Mouse (Mus musculus) MEL (cell line): Measurements from ENCODE around the gene Rgs6. TPM values are rescaled to one million over a fixed set of nuclear protein-coding genes. Genes with fewer than 3 reads are reported as not detected.

Source experiments
- DNase-seq: peaks from one replicate; pipeline ENCODE4 v3.0.0; 2011; ENCODE audit warnings: low read depth, low spot score
- H3K27ac ChIP-seq: 2 replicates; pipeline ENCODE4 v1.5.1; 2012; ENCODE audit warnings: low read depth, mild to moderate bottlenecking, control low read depth, low read length, moderate library complexity; ENCODE audit not compliant: control insufficient read depth
- H3K27me3 ChIP-seq, 2 experiments: fragments of 150-350 bp in 1 of 2; sonication (generic) in 1 of 2; 2 replicates each; pipeline ENCODE4 v1.6.1; 2012; ENCODE audit warnings: low read length in 2 of 2, mild to moderate bottlenecking in 2 of 2, improper control_type of control experiment in 1 of 2, moderate library complexity in 1 of 2; ENCODE audit not compliant: insufficient read depth in 2 of 2, control insufficient read depth in 1 of 2
- H3K36me3 ChIP-seq, 2 experiments: 2 replicates each; pipeline ENCODE4 v1.6.1; 2012 to 2014; ENCODE audit warnings: low read length in 2 of 2, improper control_type of control experiment in 1 of 2, inconsistent platforms in 1 of 2, mild to moderate bottlenecking in 1 of 2; ENCODE audit not compliant: insufficient read depth in 2 of 2, control insufficient read depth in 1 of 2
- H3K4me1 ChIP-seq, 2 experiments: fragments of 150-350 bp in 1 of 2; sonication (generic) in 1 of 2; 2 replicates each; pipeline ENCODE4 v1.6.1; 2012; ENCODE audit warnings: low read length in 2 of 2, improper control_type of control experiment in 1 of 2, mild to moderate bottlenecking in 1 of 2; ENCODE audit not compliant: insufficient read depth in 2 of 2, control insufficient read depth in 1 of 2
- H3K4me3 ChIP-seq, 2 experiments: fragments of 150-350 bp in 1 of 2; sonication (generic) in 1 of 2; 2 replicates each; pipeline ENCODE4 v1.5.1; 2012; ENCODE audit warnings: low read depth in 2 of 2, low read length in 2 of 2, mild to moderate bottlenecking in 2 of 2, moderate library complexity in 2 of 2, control low read depth in 1 of 2, improper control_type of control experiment in 1 of 2; ENCODE audit not compliant: control insufficient read depth in 1 of 2, insufficient read depth in 1 of 2
- H3K79me2 ChIP-seq: 2 replicates; pipeline ENCODE4 v1.6.1; 2012; ENCODE audit warnings: mild to moderate bottlenecking, low read length, moderate library complexity; ENCODE audit not compliant: control insufficient read depth, poor library complexity, insufficient read depth
- H3K9ac ChIP-seq: 2 replicates; pipeline ENCODE4 v1.6.1; 2012; ENCODE audit warnings: low read depth, mild to moderate bottlenecking, control low read depth, low read length, moderate library complexity; ENCODE audit not compliant: control insufficient read depth, poor library complexity, severe bottlenecking
- H3K9me3 ChIP-seq: fragments of 150-350 bp; sonication (generic); replicated peaks from 2 replicates; pipeline ENCODE4 v1.6.1; 2012; ENCODE audit warnings: mild to moderate bottlenecking, low read length, improper control_type of control experiment, moderate library complexity; ENCODE audit not compliant: insufficient read depth
- CHD1 ChIP-seq: IDR thresholded peaks from 2 replicates; pipeline ENCODE4 v1.6.1; 2012; ENCODE audit warnings: low read depth, mild to moderate bottlenecking, inconsistent platforms, low read length, improper control_type of control experiment
- CHD2 ChIP-seq: IDR thresholded peaks from 2 replicates; pipeline ENCODE4 v1.6.1; 2011; ENCODE audit warnings: low read length, improper control_type of control experiment
- CTCF ChIP-seq, 3 experiments: IDR thresholded peaks in 2 of 3; conservative IDR thresholded peaks in 1 of 3; 2 replicates each; pipeline ENCODE4 v1.5.1; 2011 to 2012; ENCODE audit warnings: low read length in 3 of 3, low read depth in 2 of 3, mild to moderate bottlenecking in 2 of 3, improper control_type of control experiment in 1 of 3, inconsistent platforms in 1 of 3, mixed read lengths in 1 of 3, moderate library complexity in 1 of 3; ENCODE audit not compliant: control insufficient read depth in 1 of 3, insufficient read depth in 1 of 3, poor library complexity in 1 of 3, severe bottlenecking in 1 of 3
- E2F4 ChIP-seq: IDR thresholded peaks from 2 replicates; pipeline ENCODE4 v1.6.1; 2011; ENCODE audit warnings: low read depth, low read length, improper control_type of control experiment, borderline replicate concordance
- ELF1 ChIP-seq: IDR thresholded peaks from 2 replicates; pipeline ENCODE4 v1.6.1; 2014; ENCODE audit warnings: low read depth, mild to moderate bottlenecking, inconsistent platforms, low read length, improper control_type of control experiment, moderate library complexity
- EP300 ChIP-seq, 2 experiments: IDR thresholded peaks; 2 replicates each; pipeline ENCODE4 v1.6.1; 2011; ENCODE audit warnings: improper control_type of control experiment in 2 of 2, low read length in 2 of 2, low read depth in 1 of 2, mild to moderate bottlenecking in 1 of 2
- ETS1 ChIP-seq: IDR thresholded peaks from 2 replicates; pipeline ENCODE4 v1.6.1; 2012; ENCODE audit warnings: low read depth, mild to moderate bottlenecking, inconsistent platforms, low read length, improper control_type of control experiment, moderate library complexity
- GABPA ChIP-seq: IDR thresholded peaks from 2 replicates; pipeline ENCODE4 v1.6.1; 2012; ENCODE audit warnings: low read depth, mild to moderate bottlenecking, inconsistent platforms, low read length, improper control_type of control experiment, moderate library complexity
- GATA1 ChIP-seq: IDR thresholded peaks from 2 replicates; pipeline ENCODE4 v1.6.1; 2011; ENCODE audit warnings: low read depth, low read length, improper control_type of control experiment
- HCFC1 ChIP-seq: IDR thresholded peaks from 2 replicates; pipeline ENCODE4 v1.6.1; 2012; ENCODE audit warnings: low read depth, mild to moderate bottlenecking, inconsistent platforms, low read length, improper control_type of control experiment, moderate library complexity
- JUND ChIP-seq: IDR thresholded peaks from 2 replicates; pipeline ENCODE4 v1.6.1; 2011; ENCODE audit warnings: low read depth, mild to moderate bottlenecking, improper control_type of control experiment, low read length
- KAT2A ChIP-seq: conservative IDR thresholded peaks from 2 replicates; pipeline ENCODE4 v1.6.1; 2012; ENCODE audit warnings: low read depth, low read length, improper control_type of control experiment, inconsistent platforms
- MAFK ChIP-seq: IDR thresholded peaks from 2 replicates; pipeline ENCODE4 v1.6.1; 2011; ENCODE audit warnings: low read depth, mild to moderate bottlenecking, low read length, improper control_type of control experiment, borderline replicate concordance
- MAX ChIP-seq: IDR thresholded peaks from 2 replicates; pipeline ENCODE4 v1.6.1; 2011; ENCODE audit warnings: low read length, improper control_type of control experiment
- MAZ ChIP-seq: IDR thresholded peaks from 2 replicates; pipeline ENCODE4 v1.6.1; 2012; ENCODE audit warnings: low read depth, mild to moderate bottlenecking, inconsistent platforms, low read length, improper control_type of control experiment
- MYB ChIP-seq: IDR thresholded peaks from 2 replicates; pipeline ENCODE4 v1.6.1; 2011; ENCODE audit warnings: mild to moderate bottlenecking, low read depth, low read length, improper control_type of control experiment
- MYC ChIP-seq: IDR thresholded peaks from 2 replicates; pipeline ENCODE4 v1.6.1; 2011; ENCODE audit warnings: low read depth, mild to moderate bottlenecking, low read length, improper control_type of control experiment, moderate library complexity
- POLR2A ChIP-seq, 2 experiments: IDR thresholded peaks; 2 replicates each; pipeline ENCODE4 v1.6.1; 2011 to 2012; ENCODE audit warnings: low read length in 2 of 2, mild to moderate bottlenecking in 2 of 2, control low read depth in 1 of 2, improper control_type of control experiment in 1 of 2, low read depth in 1 of 2, moderate library complexity in 1 of 2; ENCODE audit not compliant: control insufficient read depth in 1 of 2, insufficient read depth in 1 of 2, poor library complexity in 1 of 2
- POLR2AphosphoS2 ChIP-seq: IDR thresholded peaks from 2 replicates; pipeline ENCODE4 v1.6.1; 2011; ENCODE audit warnings: low read length, improper control_type of control experiment
- POLR2AphosphoS5 ChIP-seq: IDR thresholded peaks from 2 replicates; pipeline ENCODE4 v1.6.1; 2012; ENCODE audit warnings: low read depth, borderline replicate concordance, mild to moderate bottlenecking, inconsistent platforms, low read length, moderate library complexity, mixed read lengths
- RCOR1 ChIP-seq: IDR thresholded peaks from 2 replicates; pipeline ENCODE4 v1.6.1; 2012; ENCODE audit warnings: low read depth, mild to moderate bottlenecking, inconsistent platforms, low read length, improper control_type of control experiment
- SMC3 ChIP-seq: IDR thresholded peaks from 2 replicates; pipeline ENCODE4 v1.6.1; 2011; ENCODE audit warnings: low read depth, low read length, improper control_type of control experiment
- TBP ChIP-seq: IDR thresholded peaks from 2 replicates; pipeline ENCODE4 v1.8.0; 2011; ENCODE audit warnings: low read depth, low read length, improper control_type of control experiment
- USF2 ChIP-seq, 2 experiments: IDR thresholded peaks; 2 replicates each; pipeline ENCODE4 v1.6.1; 2011 to 2012; ENCODE audit warnings: improper control_type of control experiment in 2 of 2, low read length in 2 of 2, borderline replicate concordance in 1 of 2, inconsistent platforms in 1 of 2, low read depth in 1 of 2, mild to moderate bottlenecking in 1 of 2; ENCODE audit not compliant: insufficient read depth in 1 of 2
- ZKSCAN1 ChIP-seq: IDR thresholded peaks from 2 replicates; pipeline ENCODE4 v1.6.1; 2012; ENCODE audit warnings: low read depth, mild to moderate bottlenecking, inconsistent platforms, low read length, improper control_type of control experiment, moderate library complexity
- ZMIZ1 ChIP-seq: IDR thresholded peaks from 2 replicates; pipeline ENCODE4 v1.6.1; 2012; ENCODE audit warnings: low read depth, mild to moderate bottlenecking, inconsistent platforms, low read length, improper control_type of control experiment, moderate library complexity
- ZNF384 ChIP-seq: IDR thresholded peaks from 2 replicates; pipeline ENCODE4 v1.6.1; 2012; ENCODE audit warnings: low read depth, mild to moderate bottlenecking, inconsistent platforms, low read length, improper control_type of control experiment
- polyA plus RNA-seq, 2 experiments: library from polyadenylated mRNA; stranded (reverse) in 1 of 2; unstranded in 1 of 2; fragments of >175 nt in 1 of 2; fragments of >200 nt in 1 of 2; gene quantifications; 2 replicates each; pipeline versions ENCODE4 v1.2.1 to v1.2.4; 2012; ENCODE audit warnings: low replicate concordance in 2 of 2, low read depth in 1 of 2; ENCODE audit not compliant: insufficient read length in 2 of 2, insufficient read depth in 1 of 2, missing spikeins in 1 of 2
- total RNA-seq: library from RNA; depleted of rRNA; stranded (reverse); fragments of 300-350 nt; gene quantifications from 2 replicates; pipeline ENCODE4 v1.2.3, GENCODE M21; 2012

Rgs6 gene
- total and polyA plus RNA-seq, 3 experiments: not detected

DNA sequence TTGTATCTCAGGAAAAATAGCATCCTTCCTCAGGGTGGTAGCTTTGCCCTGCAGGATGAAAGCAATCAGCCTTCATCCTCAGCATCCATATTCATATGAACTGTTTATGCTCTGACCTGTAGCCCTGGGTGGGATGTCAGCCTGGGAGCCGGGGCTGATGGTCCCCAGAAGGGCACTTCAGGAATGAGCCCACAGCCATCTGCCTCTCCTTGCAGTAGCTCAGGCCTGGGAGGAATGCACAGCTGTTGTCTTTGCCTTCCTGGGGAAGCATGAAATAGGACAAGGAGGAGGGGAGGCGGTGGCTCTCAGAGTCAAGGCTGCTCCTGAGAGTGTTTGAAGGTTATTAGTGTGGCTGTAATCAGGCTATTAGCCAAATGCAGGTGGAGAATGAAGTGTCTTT lies 590.7 kb downstream of the Rgs6 start:
- no peak overlapping the region for H3K27ac ChIP-seq
- H3K36me3 ChIP-seq: no peaks in the 10 kb centered on the region
- peaks cover 23 to 25% of the 10 kb centered on the region in 2 experiments for H3K27me3 ChIP-seq
- H3K4me1 ChIP-seq: no peaks in the 10 kb centered on the region; a peak in 1 of 4 replicates
- TF ChIP-seq CHD1: no peak
- no peak for TF ChIP-seq MAZ
- TF ChIP-seq ZMIZ1: no peak
- TF ChIP-seq GATA1: no peak
- TF ChIP-seq HCFC1: no peak
- TF ChIP-seq SMC3: no peak
- TF ChIP-seq MAFK: no peak
- no peak for TF ChIP-seq KAT2A
- TF ChIP-seq CHD2: no peak
- TF ChIP-seq ZKSCAN1: no peak
- TF ChIP-seq POLR2A (IDR thresholded peaks at IDR 0.05; ENCODE audit: control insufficient read depth in 1 of 2, insufficient read depth in 1 of 2, low read depth in 1 of 2, low read length in 2 of 2, poor library complexity in 1 of 2): no peak
- no peak for TF ChIP-seq ZNF384
- no peak for TF ChIP-seq EP300 (IDR thresholded peaks at IDR 0.05; ENCODE audit: low read depth in 1 of 2, low read length in 2 of 2)
- no peak for TF ChIP-seq E2F4
- TF ChIP-seq POLR2AphosphoS2: no peak
- no peak for TF ChIP-seq ELF1
- TF ChIP-seq POLR2AphosphoS5: no peak
- no peak for TF ChIP-seq USF2 (IDR thresholded peaks at IDR 0.05; ENCODE audit: borderline replicate concordance in 1 of 2, insufficient read depth in 1 of 2, low read depth in 1 of 2, low read length in 2 of 2)
- TF ChIP-seq MYB: no peak
- no peak overlapping the region for H3K4me3 ChIP-seq
- H3K9me3 ChIP-seq: no peaks in the 10 kb centered on the region
- no peak for DNase-seq
- H3K79me2 ChIP-seq: no peaks in the 10 kb centered on the region
- H3K9ac ChIP-seq: no peak overlapping the region

DNA sequence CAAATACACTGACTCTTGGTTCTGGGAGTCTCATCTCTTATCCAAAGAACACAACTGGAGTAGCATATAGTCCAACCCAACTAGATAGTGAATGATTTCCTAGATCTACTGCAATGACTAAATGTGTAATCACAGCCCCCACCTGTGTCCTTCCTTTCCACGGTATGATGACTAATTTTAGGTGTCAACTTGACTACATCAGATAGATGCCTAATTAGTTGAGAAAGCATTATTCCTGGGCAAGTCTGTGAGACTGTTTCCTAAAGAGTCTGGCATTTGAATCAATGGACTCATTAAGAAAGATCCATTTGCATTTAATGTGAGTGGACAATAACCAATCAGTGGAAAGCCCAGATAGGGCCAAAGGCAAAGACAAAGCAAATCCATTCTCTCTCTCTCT lies 591.8 kb downstream of the Rgs6 start:
- H3K27me3 ChIP-seq: peaks cover 24 to 26% of the 10 kb centered on the region in 2 experiments
- no peaks in the 10 kb centered on the region for H3K36me3 ChIP-seq
- H3K9ac ChIP-seq: no peak overlapping the region
- DNase-seq: no peak
- H3K4me3 ChIP-seq: no peak overlapping the region
- no peaks in the 10 kb centered on the region for H3K9me3 ChIP-seq
- no peak overlapping the region for H3K27ac ChIP-seq
- no peaks in the 10 kb centered on the region for H3K79me2 ChIP-seq
- no peak for TF ChIP-seq CTCF (IDR thresholded peaks at IDR 0.05 in 2 of 3, conservative IDR thresholded peaks at IDR 0.05 in 1 of 3; ENCODE audit: control insufficient read depth in 1 of 3, insufficient read depth in 1 of 3, low read depth in 2 of 3, low read length in 3 of 3, poor library complexity in 1 of 3, severe bottlenecking in 1 of 3)
- TF ChIP-seq SMC3: no peak
- TF ChIP-seq GATA1: no peak
- TF ChIP-seq MAX: no peak
- no peak for TF ChIP-seq ETS1
- no peak for TF ChIP-seq TBP
- no peak for TF ChIP-seq JUND
- no peak for TF ChIP-seq MYB
- TF ChIP-seq POLR2A (IDR thresholded peaks at IDR 0.05; ENCODE audit: control insufficient read depth in 1 of 2, insufficient read depth in 1 of 2, low read depth in 1 of 2, low read length in 2 of 2, poor library complexity in 1 of 2): no peak
- no peak for TF ChIP-seq EP300 (IDR thresholded peaks at IDR 0.05; ENCODE audit: low read depth in 1 of 2, low read length in 2 of 2)
- TF ChIP-seq RCOR1: no peak
- TF ChIP-seq ELF1: no peak
- no peak for TF ChIP-seq MYC
- no peak for TF ChIP-seq KAT2A
- no peak for TF ChIP-seq GABPA
- TF ChIP-seq, all 39 proteins: peak for 0
- no peaks in the 10 kb centered on the region; a peak in 1 of 4 replicates for H3K4me1 ChIP-seq
